Mouse (Mus musculus): ENCODE results near the gene Neurod4. TPM values are rescaled to one million over a fixed set of nuclear protein-coding genes. Genes with fewer than 3 reads are reported as not detected.
A peak's percentile ranks its signal among the peaks of the same experiment; 100 is the strongest.

The Neurod4 gene
- polyA plus RNA-seq, 1 experiment from 2014 or later, result 1.9 TPM

DNA sequence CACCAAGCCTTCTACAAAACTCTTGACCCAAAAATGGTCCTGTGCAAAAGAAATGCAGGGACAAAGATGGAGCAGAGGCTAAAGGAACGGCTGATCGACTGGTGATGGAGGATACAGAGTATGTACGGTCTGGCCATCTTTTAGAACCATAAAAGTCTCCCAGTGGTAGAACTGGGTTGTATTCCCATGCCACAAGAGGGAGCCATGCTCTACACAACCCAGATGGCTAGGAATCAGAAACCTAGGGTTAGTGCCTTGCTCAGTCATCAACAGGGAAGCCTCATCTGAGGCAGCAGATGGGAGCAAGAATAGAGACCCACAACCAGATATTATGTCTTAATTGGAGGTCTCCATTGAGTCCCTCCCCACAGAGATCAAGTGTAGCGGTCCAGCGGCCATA, 50.5 kb downstream of the Neurod4 start:
- 88% methylated on average over 5 of the region's 5 CpGs for WGBS
- no peaks in the 10 kb centered on the region for H3K4me1 ChIP-seq
- no peak overlapping the region for H3K4me3 ChIP-seq
- H3K27me3 ChIP-seq (replicated peaks), result no peaks in the 10 kb centered on the region
- ATAC-seq (replicated peaks), result no peak
- H3K9ac ChIP-seq, result no peak overlapping the region
- no peaks in the 10 kb centered on the region for H3K36me3 ChIP-seq (replicated peaks)
- H3K27ac ChIP-seq, result no peak overlapping the region
- H3K9me3 ChIP-seq, result no peaks in the 10 kb centered on the region
- H3K4me2 ChIP-seq, result no peak overlapping the region

DNA sequence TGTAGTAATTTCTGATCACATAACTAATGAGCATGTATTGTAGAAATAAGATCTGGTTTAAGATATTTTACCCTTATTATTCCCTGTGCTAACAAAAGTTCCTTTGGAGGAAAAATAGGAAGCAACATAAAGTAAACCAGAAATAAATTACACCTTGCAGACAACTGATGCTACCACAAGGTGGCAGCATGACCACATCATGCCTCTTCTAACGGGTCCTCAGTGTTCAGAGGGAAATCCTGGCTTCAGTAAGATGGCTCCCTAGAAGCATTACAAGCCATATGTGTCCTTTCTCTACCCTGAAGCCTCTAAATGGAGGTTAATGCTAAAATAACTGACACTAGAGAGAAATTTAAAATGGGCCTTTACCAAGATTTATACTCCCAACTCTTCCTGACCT, 51.8 kb downstream of the Neurod4 start:
- no peaks in the 10 kb centered on the region for H3K4me1 ChIP-seq

DNA sequence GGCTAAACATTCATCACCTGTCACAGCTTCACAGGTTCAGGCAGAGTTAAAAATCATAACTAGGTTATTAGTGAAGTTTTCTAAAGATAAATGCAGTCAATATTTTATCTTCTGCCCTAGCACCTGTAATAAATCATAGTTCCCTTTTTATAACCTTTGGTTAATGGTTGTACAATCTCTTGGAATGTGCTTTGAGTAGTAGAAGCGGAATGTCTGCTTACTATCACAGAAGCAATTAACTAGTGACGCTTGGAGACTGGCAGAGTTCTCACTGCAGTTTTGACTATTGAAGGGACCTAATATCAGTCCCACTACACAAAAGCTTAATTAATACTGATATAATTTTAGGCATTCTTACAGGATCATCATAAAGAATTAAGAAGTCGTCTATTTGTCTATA, 55.0 kb downstream of the Neurod4 start:
- WGBS, result 82% methylated on average over 3 of the region's 3 CpGs
- no peak for ATAC-seq (replicated peaks)
- Histone ChIP-seq H3K36me3 (replicated peaks) (no peaks in the 10 kb centered on the region), H3K4me3 (no peak overlapping the region), H3K9ac (no peak overlapping the region), H3K27me3 (replicated peaks) (no peaks in the 10 kb centered on the region), H3K9me3 (no peaks in the 10 kb centered on the region), H3K27ac (no peak overlapping the region), H3K4me1 (no peaks in the 10 kb centered on the region), H3K4me2 (no peak overlapping the region)

More for the DNA sequence above, 51.8 kb downstream of the Neurod4 start:
- Histone ChIP-seq H3K27me3 (replicated peaks) (no peaks in the 10 kb centered on the region), H3K36me3 (replicated peaks) (no peaks in the 10 kb centered on the region), H3K4me3 (no peak overlapping the region), H3K9me3 (no peaks in the 10 kb centered on the region), H3K4me2 (no peak overlapping the region), H3K9ac (no peak overlapping the region), H3K27ac (no peak overlapping the region)
- 0% methylated on average over 1 of the region's 1 CpGs for WGBS
- peak; percentile 97 for ATAC-seq (replicated peaks)

Other genes starting within 250 kb of the Neurod4 start
- gene Olfr821, start 249.9 kb downstream of the Neurod4 start, polyA plus RNA-seq (2015; fragmentation: Nextera tagmentation; extraction: Ambion mirVana), result not detected in 2 replicates
- gene Olfr822, start 209.0 kb downstream of the Neurod4 start, polyA plus RNA-seq (2015; fragmentation: Nextera tagmentation; extraction: Ambion mirVana), result not detected in 2 replicates
- gene Olfr823, start 164.9 kb downstream of the Neurod4 start, polyA plus RNA-seq (2015; fragmentation: Nextera tagmentation; extraction: Ambion mirVana), result not detected in 2 replicates
- gene Olfr824, start 150.2 kb downstream of the Neurod4 start, polyA plus RNA-seq (2015; fragmentation: Nextera tagmentation; extraction: Ambion mirVana), result not detected in 2 replicates
- not detected in 2 replicates for gene Olfr825, start 113.5 kb downstream of the Neurod4 start, polyA plus RNA-seq (2015; fragmentation: Nextera tagmentation; extraction: Ambion mirVana)
- not detected in 2 replicates for gene Olfr826, start 96.1 kb downstream of the Neurod4 start, polyA plus RNA-seq (2015; fragmentation: Nextera tagmentation; extraction: Ambion mirVana)
- not detected in 2 replicates for gene Olfr827, start 65.8 kb downstream of the Neurod4 start, polyA plus RNA-seq (2015; fragmentation: Nextera tagmentation; extraction: Ambion mirVana)
- gene Tespa1, start 42.6 kb upstream of the Neurod4 start, polyA plus RNA-seq (2015; fragmentation: Nextera tagmentation; extraction: Ambion mirVana), result 0.18 TPM in 1 of 2 replicates, not detected in the other
- 0.03 and 0.05 TPM in 2 replicates for gene Vmn2r84, start 114.1 kb upstream of the Neurod4 start, polyA plus RNA-seq (2015; fragmentation: Nextera tagmentation; extraction: Ambion mirVana)
- gene Vmn2r85, start 149.5 kb upstream of the Neurod4 start, polyA plus RNA-seq (2015; fragmentation: Nextera tagmentation; extraction: Ambion mirVana), result not detected in 2 replicates
- 0.04 and 0.06 TPM in 2 replicates for gene Vmn2r86, start 175.8 kb upstream of the Neurod4 start, polyA plus RNA-seq (2015; fragmentation: Nextera tagmentation; extraction: Ambion mirVana)
- 0.10 and 0.23 TPM in 2 replicates for gene Vmn2r87, start 217.2 kb upstream of the Neurod4 start, polyA plus RNA-seq (2015; fragmentation: Nextera tagmentation; extraction: Ambion mirVana)